Mouse (Mus musculus) c-Kit-negative CD71-positive TER-119-positive erythroid progenitor cells, embryonic 14.5 days (primary cell): ENCODE results near the gene Stk39.

Experiments
- DNase-seq: peaks from one replicate; pipeline ENCODE4 v3.0.0-alpha.2; 2013; ENCODE audit warnings: low read depth, low spot score

The Stk39 gene

DNA sequence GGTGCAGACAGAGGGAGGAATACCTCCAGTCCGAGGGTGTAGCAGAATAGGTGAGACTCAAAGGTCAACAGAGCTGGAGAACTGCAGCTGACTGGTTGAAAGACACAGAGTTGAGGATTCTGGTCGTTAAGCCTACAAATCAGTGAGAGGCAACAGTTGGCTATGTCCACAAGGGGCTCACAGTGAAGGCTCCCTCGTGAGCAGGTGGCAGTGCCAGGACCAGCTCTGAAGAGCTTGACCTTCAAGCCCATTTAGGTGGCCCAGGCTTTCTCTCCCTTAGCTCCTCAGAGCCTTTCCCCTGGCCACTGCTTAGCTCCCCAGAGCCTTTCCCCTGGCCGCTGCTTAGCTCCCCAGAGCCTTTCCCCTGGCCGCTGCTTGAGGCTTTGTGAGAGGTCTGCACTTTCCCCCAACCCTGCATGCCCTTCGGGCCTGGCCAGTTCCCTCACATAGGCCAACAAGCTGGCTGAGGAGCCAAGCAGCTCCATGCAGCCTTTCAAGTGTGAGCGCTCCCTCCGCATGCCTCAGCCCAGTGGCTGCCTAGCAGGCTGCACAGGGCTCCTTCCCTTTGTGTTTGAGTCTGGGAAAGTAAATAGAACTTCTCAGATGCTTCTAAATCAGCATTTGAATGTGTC, 125.3 kb downstream of the Stk39 start:
- DNase-seq, result no peak

- DNase-seq, result no peak
These were observed 126.8 kb downstream of the Stk39 start for GRCm38 (mm10) chr2:68345269-68345668.

DNA sequence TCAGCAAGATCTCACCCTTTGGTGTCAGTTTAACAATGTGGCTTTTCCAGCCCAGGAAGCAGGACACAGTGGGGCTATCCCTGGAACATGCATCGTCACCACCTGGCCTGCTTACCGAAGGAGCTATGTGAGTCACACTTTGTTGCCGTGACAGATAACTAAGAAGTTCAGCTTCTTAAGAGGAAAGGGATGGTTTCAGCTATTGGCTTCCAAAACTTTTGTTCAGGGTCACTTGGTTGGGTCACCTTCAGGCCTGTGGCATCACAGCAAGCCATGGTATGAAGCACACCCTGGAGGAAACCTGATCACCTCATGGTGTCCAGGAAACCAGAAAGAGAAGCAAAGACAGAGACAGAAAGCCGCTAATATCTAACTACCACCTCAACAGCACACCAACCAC, 128.3 kb downstream of the Stk39 start:
- no peak for DNase-seq

DNA sequence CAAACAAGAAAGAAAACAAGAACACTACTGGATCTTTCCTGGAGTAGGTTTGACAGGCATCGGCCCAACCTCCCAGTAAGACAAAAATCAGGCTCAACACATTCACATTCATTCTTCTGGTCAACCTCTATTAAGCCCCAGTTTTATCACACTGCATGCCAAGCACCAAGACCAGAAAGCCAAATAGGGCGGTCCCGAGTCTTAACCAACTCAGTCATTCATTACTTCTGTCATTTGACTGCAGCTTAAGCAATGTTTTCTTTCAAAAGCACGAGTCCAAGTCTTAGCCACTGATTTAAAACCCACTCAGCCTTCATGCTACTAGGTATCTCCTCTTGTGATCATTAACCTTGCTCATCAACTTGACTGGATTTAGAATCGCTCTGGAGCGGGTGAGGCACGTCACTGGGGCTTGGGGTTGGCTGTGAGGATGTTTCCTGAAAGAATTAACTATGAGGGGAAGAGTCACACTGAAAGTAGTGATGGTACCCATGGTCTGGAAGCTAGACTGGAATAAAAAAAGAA, 129.9 kb downstream of the Stk39 start:
- no peak for DNase-seq

- DNase-seq, result no peak
These were observed 135.2 kb downstream of the Stk39 start for GRCm38 (mm10) chr2:68336913-68337312.

- DNase-seq, result no peak
These were observed 137.1 kb downstream of the Stk39 start for GRCm38 (mm10) chr2:68334945-68335344.

- no peak for DNase-seq
These were observed 146.8 kb downstream of the Stk39 start for GRCm38 (mm10) chr2:68325306-68325705.

DNA sequence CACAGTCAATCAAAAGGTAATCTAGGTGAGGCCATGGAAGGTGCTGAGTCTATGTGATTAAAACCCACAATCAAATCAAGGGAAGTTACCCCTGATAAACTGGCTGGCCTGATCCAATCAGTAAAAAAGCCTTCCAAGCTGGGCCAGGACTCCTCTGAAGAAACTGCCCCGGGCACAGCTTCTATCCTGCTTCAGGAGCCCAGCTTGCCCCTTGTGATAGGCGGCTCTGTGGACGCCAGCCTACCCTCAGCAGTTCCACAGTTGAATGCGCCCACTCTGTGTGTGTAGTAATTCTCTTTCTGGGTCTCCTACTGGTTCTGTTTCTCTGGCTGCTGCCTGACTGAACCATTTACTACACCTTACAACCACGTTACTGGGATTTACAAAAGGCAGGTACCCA, 150.8 kb downstream of the Stk39 start:
- DNase-seq, result no peak

GRCm38 (mm10) chr2:68320670-68321069, 151.4 kb downstream of the Stk39 start:
- DNase-seq, result no peak

DNA sequence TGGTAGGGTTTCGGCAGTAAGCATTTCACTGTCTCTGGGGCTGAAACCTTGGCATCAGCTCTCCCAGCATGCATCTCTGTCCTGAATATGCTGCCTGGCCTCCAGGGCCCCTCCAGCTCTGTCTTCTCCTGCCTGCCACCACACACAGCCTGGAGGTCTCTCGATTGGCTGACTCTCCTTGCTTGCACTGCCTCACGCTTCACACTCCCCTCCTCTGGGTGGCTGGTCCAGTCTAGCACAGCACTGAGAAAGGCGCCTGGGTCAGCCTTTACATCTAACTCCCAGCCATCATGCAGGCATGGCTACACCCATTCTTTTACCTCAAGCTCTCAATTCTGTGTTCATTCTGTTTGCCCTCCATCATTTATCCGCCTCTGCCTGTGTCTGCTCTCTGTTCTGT, 153.6 kb downstream of the Stk39 start:
- no peak for DNase-seq

GRCm38 (mm10) chr2:68317895-68318294, 154.2 kb downstream of the Stk39 start:
- no peak for DNase-seq

DNA sequence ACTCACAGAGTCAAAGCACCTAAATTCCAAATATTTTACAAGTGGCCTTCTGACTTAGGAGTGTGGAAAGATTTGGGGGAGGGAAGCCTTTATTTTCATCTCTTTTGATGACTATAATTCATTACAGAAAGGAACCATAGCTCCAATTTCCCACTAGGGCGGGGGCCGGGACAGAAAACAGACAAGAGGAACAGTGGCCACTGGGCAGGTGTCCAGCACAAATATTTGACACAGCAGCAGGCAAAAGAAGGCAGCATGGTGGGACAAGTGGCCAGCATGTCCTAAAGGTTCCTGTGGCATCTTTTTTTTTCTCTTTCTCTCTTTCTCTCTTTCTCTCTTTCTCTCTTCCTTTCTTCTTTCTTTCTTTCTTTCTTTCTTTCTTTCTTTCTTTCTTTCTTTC, 154.6 kb downstream of the Stk39 start:
- DNase-seq, result no peak

DNA sequence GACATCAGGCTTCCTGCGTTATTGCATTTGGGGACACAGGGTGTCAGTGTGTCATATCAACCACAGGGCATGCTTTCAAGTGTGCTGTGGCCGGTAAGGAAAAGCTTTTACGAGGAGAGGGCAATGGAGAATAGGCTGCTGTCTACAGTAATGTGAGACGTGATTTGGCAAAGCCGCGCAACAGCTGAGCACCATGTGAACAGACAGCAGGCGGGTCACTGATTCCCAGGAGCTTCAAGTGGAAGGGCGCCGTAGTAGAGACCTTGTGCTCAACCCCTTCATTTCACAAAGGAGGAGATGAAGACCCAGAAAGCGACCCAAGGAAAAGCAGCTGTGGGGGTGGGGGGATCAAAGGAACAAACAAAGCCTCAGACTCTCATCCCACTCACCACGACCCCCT, 156.8 kb downstream of the Stk39 start:
- DNase-seq, result no peak

DNA sequence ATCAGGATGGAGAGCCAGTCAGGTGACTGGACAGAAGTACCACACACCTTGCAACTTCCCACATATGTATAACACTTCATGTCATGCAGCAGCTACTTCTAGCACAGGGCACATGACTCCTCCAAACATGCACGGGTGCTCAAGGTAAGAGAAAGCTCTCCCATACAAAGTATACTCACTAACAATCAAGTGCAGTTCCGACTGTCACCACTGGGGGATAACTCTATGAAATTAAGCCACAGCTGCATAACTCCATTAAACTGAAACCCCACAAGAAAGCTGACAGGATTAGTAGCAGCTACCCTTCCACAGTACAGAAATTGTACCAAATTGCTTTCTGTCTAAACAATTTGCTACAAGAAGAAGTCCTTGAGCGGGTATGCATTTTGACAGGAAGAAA, 161.9 kb downstream of the Stk39 start:
- no peak for DNase-seq

GRCm38 (mm10) chr2:68306519-68306918, 165.5 kb downstream of the Stk39 start:
- no peak for DNase-seq

GRCm38 (mm10) chr2:68304771-68305460, 167.2 kb downstream of the Stk39 start:
- DNase-seq, result no peak

- no peak for DNase-seq
These were observed 170.1 kb downstream of the Stk39 start for GRCm38 (mm10) chr2:68301811-68302542.

GRCm38 (mm10) chr2:68298356-68298755, 173.7 kb downstream of the Stk39 start:
- DNase-seq, result no peak

DNA sequence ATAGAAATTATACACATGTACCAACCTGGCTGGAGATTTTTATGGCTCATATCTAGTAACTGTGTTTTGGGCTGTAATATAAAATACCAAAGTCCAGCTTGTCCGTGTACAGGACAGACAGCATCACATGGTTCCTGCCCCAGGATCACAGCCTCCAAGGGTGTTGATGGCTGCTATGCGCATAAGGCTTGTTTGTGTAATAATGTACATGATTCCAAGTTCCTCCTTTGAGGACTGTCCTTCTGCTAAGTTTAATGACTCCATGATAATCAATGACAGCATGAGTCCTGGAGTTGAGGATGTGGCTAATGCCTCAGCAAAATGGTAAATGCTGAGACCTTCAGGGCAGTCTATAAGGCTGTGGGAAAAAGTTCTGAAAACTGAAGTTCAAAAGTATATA, 174.1 kb downstream of the Stk39 start:
- DNase-seq, result no peak

DNA sequence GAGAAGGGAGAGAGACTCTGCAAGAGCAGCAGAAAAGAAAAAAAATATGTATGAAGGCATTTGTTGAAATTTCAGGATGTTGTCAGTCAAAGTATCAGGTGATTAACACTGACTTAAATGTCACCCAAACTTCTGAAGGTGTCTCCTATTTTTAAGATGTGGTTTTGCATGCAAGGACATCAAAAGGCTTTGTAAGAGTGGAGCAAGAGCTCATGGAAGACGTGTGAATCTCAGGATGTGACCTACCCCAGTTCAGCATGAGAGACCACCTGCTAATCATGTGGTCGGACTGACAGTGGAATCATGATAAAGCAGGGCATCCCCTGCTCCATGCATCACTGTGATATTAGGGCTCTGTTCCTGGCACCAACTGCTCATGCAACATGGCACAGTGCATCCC, 175.3 kb downstream of the Stk39 start:
- DNase-seq, result no peak

- DNase-seq, result no peak
These were observed 179.3 kb downstream of the Stk39 start for GRCm38 (mm10) chr2:68292539-68293320.

DNA sequence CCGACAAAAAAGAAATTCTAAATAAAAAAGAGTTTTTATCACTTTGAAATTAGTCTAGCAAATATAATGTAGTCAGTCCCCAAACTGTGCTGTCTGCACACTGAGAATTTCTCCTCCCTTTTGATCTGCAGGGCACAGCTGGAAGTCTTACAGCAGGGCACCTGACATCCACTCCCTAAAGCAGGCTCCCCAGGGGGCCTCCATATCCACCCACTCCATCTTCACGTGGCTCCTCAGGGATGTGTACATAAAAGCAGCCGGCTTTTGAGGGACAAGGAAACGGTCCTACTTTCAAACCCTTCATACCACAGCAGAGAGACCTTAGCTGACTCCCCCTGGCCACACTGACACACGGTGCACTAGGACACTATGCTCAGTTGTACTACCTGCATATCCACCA, 180.2 kb downstream of the Stk39 start:
- no peak for DNase-seq
